Mouse (Mus musculus) spleen, adult 2 months (tissue): ENCODE data around the gene Cln6.

ENCODE experiments used
- CTCF ChIP-seq: fragments of 200-500 bp; IDR thresholded peaks from 2 replicates; pipeline ENCODE4 v1.5.1; 2011; ENCODE audit warnings: mild to moderate bottlenecking, inconsistent platforms; ENCODE audit not compliant: insufficient read depth, insufficient read length, insufficient replicate concordance; ENCODE audit errors: extremely low read depth
- POLR2A ChIP-seq: fragments of 200-500 bp; IDR thresholded peaks from 2 replicates; pipeline ENCODE4 v1.6.1; 2011; ENCODE audit warnings: low read depth, low read length, inconsistent platforms

GRCm38 (mm10) chr9:62821811-62822210, 16.8 kb upstream of the Cln6 start:
- no peak for TF ChIP-seq CTCF
- TF ChIP-seq POLR2A: no peak
